Mouse (Mus musculus): Measurements from ENCODE around the gene Abca7. TPM values are rescaled to one million over a fixed set of nuclear protein-coding genes. Genes with fewer than 3 reads are reported as not detected.
"Not testable (repeated sequence)": the region's sequence is repeated elsewhere in the genome, so short reads cannot be mapped to it uniquely, and the experiment has no call there.

Abca7 gene
- polyA plus RNA-seq (2016; fragmentation: Nextera tagmentation; extraction: Ambion mirVana): 2.9 and 3.1 TPM in 2 replicates

DNA sequence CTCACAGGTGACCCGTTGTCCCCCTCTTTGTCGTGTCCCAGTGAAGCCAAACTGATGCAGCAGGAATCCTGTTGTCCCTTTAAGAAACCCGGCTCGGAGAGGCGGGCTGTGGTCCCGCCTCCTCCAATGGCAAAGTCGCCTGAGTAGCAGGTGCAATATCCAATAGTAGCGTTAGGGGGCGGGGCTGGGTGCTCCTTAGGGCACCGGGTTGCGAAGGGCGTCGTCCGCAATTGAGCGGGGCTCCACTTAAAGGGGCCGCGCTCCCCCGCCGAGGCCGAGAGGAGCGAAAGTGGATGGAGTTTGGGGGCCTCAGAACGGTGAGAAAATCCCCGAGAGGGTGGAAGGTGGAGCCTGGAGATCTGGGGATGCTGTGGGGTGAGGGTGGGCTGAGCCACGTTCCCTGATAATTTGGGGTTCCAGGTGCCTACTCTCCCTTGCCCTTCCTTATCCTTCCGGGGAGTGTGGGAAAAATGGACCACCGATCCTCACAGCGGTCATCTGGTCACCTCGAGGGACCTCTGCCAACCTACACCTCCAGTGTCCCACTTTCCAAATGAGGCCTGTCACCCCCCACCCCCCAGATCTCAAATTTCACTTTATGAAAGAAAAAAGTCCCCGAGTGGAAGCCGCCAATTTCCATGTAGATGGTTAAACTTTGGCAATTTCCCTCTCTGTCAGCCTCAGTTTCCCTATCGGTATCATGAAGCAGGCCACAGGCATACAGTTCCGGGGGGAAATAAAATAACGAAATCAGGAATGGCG lies at the start of gene Abca7:
Gene Abca7, plus strand, starts transcription at position 223 of the 762 bp plus-strand sequence.
- Histone ChIP-seq H3K4me3 (peak within 1 kb of the TSS; percentile 65), H3K36me3 (replicated peaks) (peaks cover 36% of the 10 kb centered on the region), H3K27me3 (ENCODE audit: poor library complexity, severe bottlenecking) (peaks cover 41% of the 10 kb centered on the region), H3K9me3 (peaks cover 7% of the 10 kb centered on the region; the same call in 1 of the 2 replicates), H3K27ac (peak within 1 kb of the TSS; percentile 79), H3K4me1 (peaks cover 28% of the 10 kb centered on the region)
- DNase-seq (ENCODE audit: extremely low spot score, low spot score): peak; percentile 95
- WGBS: under 1% methylated on average over 34 of the region's 34 CpGs

GRCm38 (mm10) chr10:79946752-79947322 lies 49.5 kb upstream of the Abca7 start:
- Histone ChIP-seq H3K27me3 (ENCODE audit: poor library complexity, severe bottlenecking) (0 out of 2 replicates have a peak, but pooled peaks cover 4% of the 10 kb centered on the region), H3K4me1 (peaks cover 57% of the 10 kb centered on the region), H3K4me3 (peak overlapping the region; percentile 34), H3K27ac (peak overlapping the region; percentile 85), H3K36me3 (replicated peaks) (peaks cover 62% of the 10 kb centered on the region), H3K9me3 (no peaks in the 10 kb centered on the region)
- 8% methylated on average over 7 of the region's 7 CpGs for WGBS
- DNase-seq (ENCODE audit: extremely low spot score, low spot score): peak; percentile 52

DNA sequence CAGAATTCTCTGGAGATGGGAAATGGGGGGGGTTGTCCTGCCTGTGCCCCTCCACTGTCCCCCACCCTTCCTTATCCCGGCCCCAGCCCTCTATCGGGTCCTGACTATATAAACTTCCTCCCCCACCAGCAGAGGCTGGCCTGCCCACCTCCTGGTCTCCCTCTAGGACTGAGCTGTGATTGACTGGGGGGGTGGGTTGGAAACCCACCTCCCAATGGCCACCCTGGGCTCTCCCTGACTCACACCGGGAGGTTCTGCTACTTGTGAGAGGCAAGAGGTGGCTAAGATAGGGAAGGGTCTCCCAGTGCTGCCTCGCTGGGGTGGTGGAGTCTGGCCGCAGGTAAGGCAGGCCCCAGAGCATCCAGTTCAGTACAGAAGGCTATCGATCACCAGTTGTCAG lies 48.8 kb upstream of the Abca7 start:
- peaks cover 57% of the 10 kb centered on the region for H3K4me1 ChIP-seq
- H3K4me3 ChIP-seq: peak overlapping the region; percentile 34
- WGBS: 75% methylated on average over 6 of the region's 6 CpGs
- H3K36me3 ChIP-seq (replicated peaks): peaks cover 57% of the 10 kb centered on the region
- no peak for DNase-seq (ENCODE audit: extremely low spot score, low spot score)
- 0 out of 2 replicates have a peak, but pooled peaks cover 4% of the 10 kb centered on the region for H3K27me3 ChIP-seq (ENCODE audit: poor library complexity, severe bottlenecking)
- H3K9me3 ChIP-seq: no peaks in the 10 kb centered on the region
- H3K27ac ChIP-seq: peak overlapping the region; percentile 85

- Histone ChIP-seq H3K9me3 (no peaks in the 10 kb centered on the region), H3K4me1 (peaks cover 37% of the 10 kb centered on the region), H3K36me3 (replicated peaks) (peaks cover 64% of the 10 kb centered on the region), H3K27me3 (ENCODE audit: poor library complexity, severe bottlenecking) (0 out of 2 replicates have a peak, but pooled peaks cover 4% of the 10 kb centered on the region), H3K27ac (no peak overlapping the region), H3K4me3 (no peak overlapping the region)
- no peak for DNase-seq (ENCODE audit: extremely low spot score, low spot score)
- WGBS: 89% methylated on average over 4 of the region's 4 CpGs
Observed at GRCm38 (mm10) chr10:79949873-79950272, 46.4 kb upstream of the Abca7 start.

- Histone ChIP-seq H3K4me3 (peak overlapping the region; percentile 13; the same call in 1 of the 2 replicates), H3K4me1 (peaks cover 29% of the 10 kb centered on the region), H3K9me3 (no peaks in the 10 kb centered on the region), H3K36me3 (replicated peaks) (peaks cover 64% of the 10 kb centered on the region), H3K27ac (no peak overlapping the region), H3K27me3 (ENCODE audit: poor library complexity, severe bottlenecking) (peaks cover 8% of the 10 kb centered on the region)
- 86% methylated on average over 18 of the region's 18 CpGs for WGBS
- no peak for DNase-seq (ENCODE audit: extremely low spot score, low spot score)
Observed at GRCm38 (mm10) chr10:79950661-79951060, 45.6 kb upstream of the Abca7 start.

- Histone ChIP-seq H3K4me3 (0 out of 2 replicates have a peak overlapping the region, but pooled peaks have one; percentile 7), H3K4me1 (peaks cover 20% of the 10 kb centered on the region), H3K27me3 (ENCODE audit: poor library complexity, severe bottlenecking) (peaks cover 19% of the 10 kb centered on the region), H3K9me3 (no peaks in the 10 kb centered on the region), H3K36me3 (replicated peaks) (peaks cover 42% of the 10 kb centered on the region), H3K27ac (no peak overlapping the region)
- no peak for DNase-seq (ENCODE audit: extremely low spot score, low spot score)
- WGBS: 91% methylated on average over 6 of the region's 6 CpGs
Observed at GRCm38 (mm10) chr10:79953946-79954345, 42.3 kb upstream of the Abca7 start.

DNA sequence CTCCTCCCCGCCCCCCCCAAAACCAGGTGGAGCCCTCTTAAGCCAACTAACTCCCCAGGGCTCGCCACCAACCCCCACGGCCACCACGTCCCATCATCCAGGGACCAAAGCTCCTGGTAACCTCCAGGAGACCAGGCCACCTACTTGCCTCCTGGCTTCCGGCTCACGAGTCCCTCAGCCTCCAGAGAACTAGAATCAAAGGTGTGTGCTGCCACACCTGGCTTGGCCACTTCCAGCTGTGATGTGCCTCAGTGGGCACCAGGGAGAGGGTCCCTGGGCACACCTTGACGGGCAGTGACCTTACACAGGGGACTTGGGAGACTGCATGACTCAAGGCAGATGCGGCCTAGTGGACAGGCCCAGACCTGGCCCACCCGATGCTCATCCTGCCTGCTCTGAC lies 40.6 kb upstream of the Abca7 start:
- Histone ChIP-seq H3K4me3 (no peak overlapping the region), H3K4me1 (peaks cover 31% of the 10 kb centered on the region), H3K27ac (peak overlapping the region; percentile 41; the same call in 1 of the 2 replicates), H3K36me3 (replicated peaks) (peaks cover 24% of the 10 kb centered on the region), H3K27me3 (ENCODE audit: poor library complexity, severe bottlenecking) (peaks cover 15% of the 10 kb centered on the region), H3K9me3 (no peaks in the 10 kb centered on the region)
- no peak for DNase-seq (ENCODE audit: extremely low spot score, low spot score)
- 79% methylated on average over 9 of the region's 9 CpGs for WGBS

- no peak for DNase-seq (ENCODE audit: extremely low spot score, low spot score)
- Histone ChIP-seq H3K9me3 (no peaks in the 10 kb centered on the region), H3K4me3 (no peak overlapping the region), H3K27ac (no peak overlapping the region), H3K4me1 (peaks cover 39% of the 10 kb centered on the region), H3K36me3 (replicated peaks) (peaks cover 21% of the 10 kb centered on the region), H3K27me3 (ENCODE audit: poor library complexity, severe bottlenecking) (peaks cover 15% of the 10 kb centered on the region)
- WGBS: 27% methylated on average over 4 of the region's 4 CpGs
Observed at GRCm38 (mm10) chr10:79956643-79957154, 39.6 kb upstream of the Abca7 start.

DNA sequence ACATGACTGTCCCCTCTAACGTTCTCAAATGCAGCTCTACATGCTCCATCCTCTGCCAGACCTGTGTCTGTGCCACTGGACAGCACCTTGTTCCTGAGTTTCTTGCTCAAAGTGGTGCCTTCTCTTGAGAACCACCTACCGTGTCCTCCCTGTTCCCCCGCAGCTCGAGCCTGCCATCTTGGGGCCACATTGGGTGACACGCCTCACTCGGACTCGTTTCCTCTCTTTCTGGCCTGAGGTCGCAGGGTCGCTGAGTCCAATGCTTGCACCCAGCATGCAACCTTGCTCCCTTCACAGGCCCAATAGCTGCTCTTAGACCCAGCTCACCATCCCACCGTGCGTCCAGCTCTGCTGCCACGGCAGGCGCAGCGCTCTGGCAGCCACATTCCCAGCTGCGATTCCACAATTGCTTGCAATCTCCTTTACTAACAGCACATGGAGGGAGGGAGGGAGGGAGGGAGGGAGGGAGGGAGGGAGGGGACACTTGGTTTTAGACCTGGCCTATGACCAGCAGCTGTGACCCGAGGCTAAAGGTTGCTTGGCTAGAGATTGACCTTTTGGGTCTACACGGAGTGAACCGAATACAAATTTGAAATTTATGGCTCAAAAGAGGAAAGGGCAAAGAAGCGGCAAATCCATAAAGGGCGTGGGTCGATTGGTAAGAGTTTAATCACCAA lies 38.0 kb upstream of the Abca7 start:
- Histone ChIP-seq H3K27me3 (ENCODE audit: poor library complexity, severe bottlenecking) (peaks cover 15% of the 10 kb centered on the region), H3K27ac (peak overlapping the region; percentile 51), H3K9me3 (no peaks in the 10 kb centered on the region), H3K4me1 (peaks cover 39% of the 10 kb centered on the region), H3K36me3 (replicated peaks) (peaks cover 27% of the 10 kb centered on the region), H3K4me3 (peak overlapping the region; percentile 24)
- 16% methylated on average over 21 of the region's 21 CpGs for WGBS
- DNase-seq (ENCODE audit: extremely low spot score, low spot score): peak; percentile 76

GRCm38 (mm10) chr10:79959412-79959811 lies 36.9 kb upstream of the Abca7 start:
- H3K4me1 ChIP-seq: peaks cover 39% of the 10 kb centered on the region
- H3K27ac ChIP-seq: peak overlapping the region; percentile 91
- H3K4me3 ChIP-seq: peak overlapping the region; percentile 99
- H3K27me3 ChIP-seq (ENCODE audit: poor library complexity, severe bottlenecking): peaks cover 15% of the 10 kb centered on the region
- H3K36me3 ChIP-seq (replicated peaks): peaks cover 34% of the 10 kb centered on the region
- WGBS: 38% methylated on average over 10 of the region's 10 CpGs
- DNase-seq (ENCODE audit: extremely low spot score, low spot score); H3K9me3 ChIP-seq: not testable (repeated sequence)

GRCm38 (mm10) chr10:79959847-79960601 lies 36.3 kb upstream of the Abca7 start, which contains the start of gene Wdr18:
TSS of gene Wdr18 (plus strand) at chr10:79960152.
- under 1% methylated on average over 61 of the region's 61 CpGs for WGBS
- DNase-seq (ENCODE audit: extremely low spot score, low spot score): peak; percentile 100
- no peaks in the 10 kb centered on the region for H3K9me3 ChIP-seq
- peaks cover 39% of the 10 kb centered on the region for H3K4me1 ChIP-seq
- peaks cover 40% of the 10 kb centered on the region for H3K36me3 ChIP-seq (replicated peaks)
- peaks cover 15% of the 10 kb centered on the region for H3K27me3 ChIP-seq (ENCODE audit: poor library complexity, severe bottlenecking)
- peak within 1 kb of the TSS; percentile 91 for H3K27ac ChIP-seq
- peak within 1 kb of the TSS; percentile 99 for H3K4me3 ChIP-seq

All from forebrain, embryonic 10.5 days (tissue).